Mouse (Mus musculus) adrenal gland, postnatal 36 days (tissue): Measurements from ENCODE around the gene Cd101. TPM values are rescaled to one million over a fixed set of nuclear protein-coding genes. Genes with fewer than 3 reads are reported as not detected.

Experiments
- DNase-seq, 2 experiments: peaks; one replicate each; pipeline ENCODE4 v3.0.0; 2021; ENCODE audit warnings: mixed read lengths in 1 of 2
- total RNA-seq, 2 experiments: library from RNA; stranded (reverse); gene quantifications; 2 replicates each; pipeline ENCODE4 v1.2.3; 2021

Cd101 gene
- total RNA-seq, 2 experiments from 2014 or later = 0.10 to 0.20 TPM

- DNase-seq = no peak
Observed at GRCm38 (mm10) chr3:101003575-101004356, 25.6 kb downstream of the Cd101 start.

- no peak for DNase-seq
Observed at GRCm38 (mm10) chr3:100999732-101000131, 29.6 kb downstream of the Cd101 start.

- peak; percentile 73 to 86 for DNase-seq
Observed at GRCm38 (mm10) chr3:100998904-100999340, 30.4 kb downstream of the Cd101 start.

GRCm38 (mm10) chr3:100997785-100998570 lies 31.4 kb downstream of the Cd101 start:
- no peak for DNase-seq

- no peak for DNase-seq
Observed at GRCm38 (mm10) chr3:100994252-100994651, 35.1 kb downstream of the Cd101 start.

- peak; percentile 26 to 40 for DNase-seq
Observed at GRCm38 (mm10) chr3:100993718-100994117, 35.6 kb downstream of the Cd101 start.

- no peak for DNase-seq
Observed at GRCm38 (mm10) chr3:100993158-100993557, 36.2 kb downstream of the Cd101 start.

GRCm38 (mm10) chr3:100990231-100990630 lies 39.1 kb downstream of the Cd101 start:
- no peak for DNase-seq

GRCm38 (mm10) chr3:100989417-100989816 lies 39.9 kb downstream of the Cd101 start:
- no peak for DNase-seq

GRCm38 (mm10) chr3:100979290-100979689 lies 50.1 kb downstream of the Cd101 start:
- DNase-seq = no peak

GRCm38 (mm10) chr3:100973906-100974305 lies 55.5 kb downstream of the Cd101 start:
- DNase-seq = peak in 1 of 2 experiments; percentile 35

GRCm38 (mm10) chr3:100969176-100969917 lies 60.0 kb downstream of the Cd101 start, which contains the start of gene Ttf2:
Ttf2 (minus strand) TSS chr3:100969663.
- DNase-seq = peak; percentile 94 to 95

- DNase-seq = peak; percentile 30 to 37
Observed at GRCm38 (mm10) chr3:100963849-100964542, 65.4 kb downstream of the Cd101 start.

GRCm38 (mm10) chr3:100961501-100961900 lies 67.9 kb downstream of the Cd101 start:
- no peak for DNase-seq

- DNase-seq = no peak
Observed at GRCm38 (mm10) chr3:100961007-100961406, 68.3 kb downstream of the Cd101 start.

- no peak for DNase-seq
Observed at GRCm38 (mm10) chr3:100954616-100955015, 74.7 kb downstream of the Cd101 start.

- no peak for DNase-seq
Observed at GRCm38 (mm10) chr3:100951531-100951930, 77.8 kb downstream of the Cd101 start.

- DNase-seq = peak; percentile 20 to 59
Observed at GRCm38 (mm10) chr3:100947286-100947685, 82.1 kb downstream of the Cd101 start.
